Mouse (Mus musculus) C2C12 (cell line): ENCODE results near the gene Dnajb1. TPM values are rescaled to one million over a fixed set of nuclear protein-coding genes. Genes with fewer than 3 reads are reported as not detected.
"Not testable (repeated sequence)": the region's sequence is repeated elsewhere in the genome, so short reads cannot be mapped to it uniquely, and the experiment has no call there.

ENCODE experiments used
- H3K27me3 ChIP-seq: one replicate; pipeline ENCODE4 v1.6.1; 2011; ENCODE audit not compliant: control insufficient read depth, insufficient read depth, insufficient read length
- H3K36me3 ChIP-seq: one replicate; pipeline ENCODE4 v1.6.1; 2011; ENCODE audit not compliant: control insufficient read depth, insufficient read depth
- H3K4me3 ChIP-seq: one replicate; pipeline ENCODE4 v1.5.1; 2011; ENCODE audit warnings: mild to moderate bottlenecking, control low read depth; ENCODE audit not compliant: poor library complexity, insufficient read depth, severe bottlenecking
- H3K79me2 ChIP-seq: one replicate; pipeline ENCODE4 v1.6.1; 2011; ENCODE audit not compliant: control insufficient read depth, insufficient read depth
- H3K79me3 ChIP-seq: one replicate; pipeline ENCODE4 v1.6.1; 2011; ENCODE audit warnings: low read depth, control low read depth
- H3ac ChIP-seq: one replicate; pipeline ENCODE3; 2011; ENCODE audit warnings: low read depth; ENCODE audit not compliant: control insufficient read depth, insufficient read length
- CEBPB ChIP-seq: IDR thresholded peaks from one replicate; pipeline ENCODE4 v1.6.1; 2011; ENCODE audit warnings: low read depth, mild to moderate bottlenecking, control low read depth, moderate library complexity
- CTCF ChIP-seq: IDR thresholded peaks from one replicate; pipeline ENCODE4 v1.5.1; 2011; ENCODE audit not compliant: control insufficient read depth, insufficient read depth, insufficient read length
- FOSL1 ChIP-seq: IDR thresholded peaks from one replicate; pipeline ENCODE4 v1.8.0; 2011; ENCODE audit warnings: mild to moderate bottlenecking, low read length; ENCODE audit not compliant: poor library complexity, insufficient read depth, severe bottlenecking
- MAX ChIP-seq: IDR thresholded peaks from one replicate; pipeline ENCODE4 v1.6.1; 2011; ENCODE audit warnings: mild to moderate bottlenecking, control low read depth
- MYOD1 ChIP-seq: IDR thresholded peaks from one replicate; pipeline ENCODE4 v1.6.1; 2011; ENCODE audit warnings: low read depth; ENCODE audit not compliant: control insufficient read depth, insufficient read length
- MYOG ChIP-seq: IDR thresholded peaks from one replicate; pipeline ENCODE4 v1.6.1; 2011; ENCODE audit not compliant: control insufficient read depth, insufficient read length; ENCODE audit errors: extremely low read depth
- USF1 ChIP-seq: IDR thresholded peaks from one replicate; pipeline ENCODE4 v1.6.1; 2011; ENCODE audit warnings: low read depth, mild to moderate bottlenecking, control low read depth, moderate library complexity
- polyA plus RNA-seq: library from polyadenylated mRNA; unstranded; fragments of >200 nt; fragmentation: generic; extraction: Trizol; gene quantifications from one replicate; pipeline ENCODE4 v1.2.1, GENCODE M21; 2012; ENCODE audit warnings: missing spikeins

The Dnajb1 gene
- polyA plus RNA-seq, 1 experiment, result 41.0 TPM

- no peak overlapping the region for H3K4me3 ChIP-seq
- TF ChIP-seq CEBPB (no peak), MAX (no peak), MYOG (no peak), MYOD1 (no peak), USF1 (no peak), CTCF (no peak), FOSL1 (no peak)
- no peak overlapping the region for H3ac ChIP-seq
- H3K27me3 ChIP-seq, result no peaks in the 10 kb centered on the region
- H3K79me2 ChIP-seq, result peaks cover 97% of the 10 kb centered on the region
- peaks cover 44% of the 10 kb centered on the region for H3K79me3 ChIP-seq
- H3K36me3 ChIP-seq, result peaks cover 2% of the 10 kb centered on the region
These were observed 19.1 kb upstream of the Dnajb1 start for GRCm38 (mm10) chr8:83588886-83589285.

DNA sequence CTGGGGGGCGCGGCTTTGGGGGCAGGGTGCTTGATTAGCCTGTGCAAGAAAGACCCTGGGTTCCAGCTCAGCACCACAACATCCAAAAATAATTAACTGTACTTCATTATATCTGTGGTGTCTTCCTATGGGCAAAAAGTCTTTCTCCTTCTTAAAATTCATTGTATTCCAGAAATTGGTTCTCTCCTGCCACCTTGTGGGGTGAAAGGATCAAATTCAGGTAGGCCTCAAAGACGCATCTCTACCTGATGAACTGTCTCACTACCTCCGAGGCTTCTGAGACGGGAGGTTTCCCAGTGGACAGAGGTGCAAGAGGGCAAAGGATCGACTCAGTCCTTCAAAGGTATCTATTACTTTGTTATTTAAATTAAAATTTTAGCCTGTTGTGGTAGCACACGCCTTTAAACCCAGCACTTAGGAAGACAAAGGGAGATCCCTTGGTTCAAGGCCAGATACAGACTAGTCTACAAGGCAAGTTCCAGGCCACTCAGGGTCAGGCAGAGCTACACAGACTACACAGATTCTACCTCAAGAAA, 17.4 kb upstream of the Dnajb1 start:
- H3K27me3 ChIP-seq, result no peaks in the 10 kb centered on the region
- H3K36me3 ChIP-seq, result no peaks in the 10 kb centered on the region
- H3K4me3 ChIP-seq, result no peak overlapping the region
- no peak overlapping the region for H3ac ChIP-seq
- TF ChIP-seq MAX (no peak), MYOG (no peak), FOSL1 (no peak), MYOD1 (no peak), CEBPB (no peak), CTCF (no peak)
- peaks cover 39% of the 10 kb centered on the region for H3K79me3 ChIP-seq
- peaks cover 84% of the 10 kb centered on the region for H3K79me2 ChIP-seq

DNA sequence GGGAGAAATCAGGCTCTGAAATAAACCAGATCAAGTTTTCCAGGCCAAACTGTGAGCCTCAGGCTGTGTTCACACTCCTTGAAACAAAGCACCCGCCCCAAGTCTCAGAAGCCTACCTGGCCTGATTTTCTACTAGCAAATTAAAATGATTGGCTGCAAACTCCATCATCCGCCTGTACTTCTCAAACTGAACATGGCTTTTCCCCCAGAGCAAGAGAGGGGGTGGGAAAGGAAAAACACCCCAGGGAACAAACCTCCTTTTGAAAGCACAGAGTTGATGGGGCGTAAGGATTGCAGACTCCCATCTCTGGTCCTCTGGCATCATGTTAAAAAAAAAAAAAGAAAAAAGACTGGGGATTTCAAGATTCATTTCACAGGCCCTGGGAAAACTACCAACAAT, 15.3 kb upstream of the Dnajb1 start:
- Histone ChIP-seq H3K79me3 (peaks cover 34% of the 10 kb centered on the region), H3K36me3 (no peaks in the 10 kb centered on the region), H3K27me3 (no peaks in the 10 kb centered on the region), H3K79me2 (peaks cover 64% of the 10 kb centered on the region), H3K4me3 (no peak overlapping the region), H3ac (no peak overlapping the region)
- TF ChIP-seq USF1, result no peak
- TF ChIP-seq MAX, result no peak

- Histone ChIP-seq H3K79me2 (peaks cover 55% of the 10 kb centered on the region), H3K27me3 (no peaks in the 10 kb centered on the region), H3K36me3 (no peaks in the 10 kb centered on the region), H3K4me3 (peak overlapping the region; percentile 57), H3ac (peak overlapping the region; percentile 61), H3K79me3 (peaks cover 28% of the 10 kb centered on the region)
- no peak for TF ChIP-seq MYOD1
- TF ChIP-seq MYOG, result no peak
- peak; percentile 50 for TF ChIP-seq CEBPB
These were observed 14.4 kb upstream of the Dnajb1 start for GRCm38 (mm10) chr8:83593325-83594166.

DNA sequence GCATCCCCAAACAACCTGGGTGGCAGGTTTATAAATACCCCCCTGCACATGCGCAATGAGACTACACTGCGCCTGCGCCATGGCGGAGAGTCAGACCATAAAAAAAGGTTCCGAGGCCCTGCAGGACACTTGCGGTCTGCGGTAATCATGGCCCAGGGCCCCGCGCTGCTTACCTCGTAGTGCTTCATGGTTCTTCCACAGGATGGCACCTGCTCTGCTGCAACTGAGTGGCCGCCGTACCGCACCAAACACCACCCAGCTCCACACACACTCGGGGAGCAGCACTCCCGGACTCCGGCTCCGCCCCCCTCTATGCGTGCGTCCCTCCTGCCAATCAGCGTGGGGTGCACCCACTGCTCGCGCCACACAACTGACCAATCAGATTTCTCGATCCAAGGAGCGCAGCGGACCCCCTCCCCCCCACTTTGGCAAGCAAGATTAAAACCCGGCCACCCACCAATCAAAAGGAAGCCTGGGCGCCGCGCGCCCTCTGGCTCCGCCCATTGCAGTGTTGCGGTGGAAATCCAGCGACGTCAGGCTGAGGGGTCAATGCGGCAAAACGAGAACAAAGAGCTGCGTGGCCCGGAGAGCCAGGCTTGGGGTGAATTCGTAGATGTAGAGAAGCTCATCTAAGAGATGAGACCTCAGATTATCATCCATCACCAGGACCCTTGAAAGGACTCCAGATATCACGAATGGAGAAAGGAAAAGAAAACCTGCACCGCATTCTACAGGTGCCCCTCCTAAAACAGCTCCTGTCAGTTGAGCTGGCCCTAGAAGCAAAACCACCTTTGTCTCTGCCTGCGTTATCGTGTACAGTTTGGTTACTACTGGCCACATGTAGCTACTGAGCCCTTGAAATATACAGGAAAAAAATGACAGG, 13.6 kb upstream of the Dnajb1 start:
- H3K27me3 ChIP-seq, result no peaks in the 10 kb centered on the region
- peak; percentile 10 for TF ChIP-seq MAX
- no peak for TF ChIP-seq FOSL1
- peaks cover 46% of the 10 kb centered on the region for H3K79me2 ChIP-seq
- peaks cover 28% of the 10 kb centered on the region for H3K79me3 ChIP-seq
- H3K36me3 ChIP-seq, result no peaks in the 10 kb centered on the region
- peak overlapping the region; percentile 57 for H3K4me3 ChIP-seq
- peak overlapping the region; percentile 61 for H3ac ChIP-seq

DNA sequence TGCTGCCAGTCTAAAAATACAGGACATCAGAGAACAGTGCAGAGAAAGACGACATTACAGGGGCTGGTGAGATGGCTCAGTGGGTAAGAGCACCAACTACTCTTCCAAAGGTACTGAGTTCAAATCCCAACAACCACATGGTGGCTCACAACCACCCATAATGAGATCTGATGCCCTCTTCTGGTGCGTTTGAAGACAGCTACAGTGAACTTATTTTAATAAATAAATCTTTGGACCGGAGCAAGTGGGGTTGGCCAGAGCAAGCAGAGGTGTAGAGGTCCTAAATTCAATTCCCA, 13.0 kb upstream of the Dnajb1 start:
- H3K36me3 ChIP-seq, H3ac ChIP-seq, H3K27me3 ChIP-seq: not testable (repeated sequence)
- Histone ChIP-seq H3K79me3 (peaks cover 26% of the 10 kb centered on the region), H3K4me3 (peak overlapping the region; percentile 57), H3K79me2 (peaks cover 41% of the 10 kb centered on the region)
